Mouse (Mus musculus) spleen, adult 2 months (tissue): Measurements from ENCODE around the gene Aldh4a1.

Experiments
- CTCF ChIP-seq: fragments of 200-500 bp; IDR thresholded peaks from 2 replicates; pipeline ENCODE4 v1.5.1; 2011; ENCODE audit warnings: mild to moderate bottlenecking, inconsistent platforms; ENCODE audit not compliant: insufficient read depth, insufficient read length, insufficient replicate concordance; ENCODE audit errors: extremely low read depth
- POLR2A ChIP-seq: fragments of 200-500 bp; IDR thresholded peaks from 2 replicates; pipeline ENCODE4 v1.6.1; 2011; ENCODE audit warnings: low read depth, low read length, inconsistent platforms

DNA sequence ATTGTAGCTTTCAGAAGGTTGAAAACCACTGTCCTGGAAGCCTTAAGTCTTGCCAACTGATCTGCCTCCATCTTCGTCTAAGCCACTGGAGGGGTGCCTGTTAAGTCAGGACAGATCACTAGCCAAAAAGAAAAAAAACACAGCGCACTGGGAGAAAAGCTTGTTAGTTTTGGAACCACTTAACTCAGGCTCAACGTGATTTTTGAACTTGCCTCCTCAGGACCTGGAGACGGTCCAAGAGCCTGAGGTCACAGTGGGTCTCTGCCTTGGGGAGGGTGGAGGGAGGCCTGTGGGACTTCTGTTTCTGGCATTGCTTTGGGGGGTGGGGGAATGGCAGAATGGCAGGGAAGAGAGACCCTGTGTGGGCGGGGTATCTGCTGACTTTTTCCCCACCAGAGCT lies 8.5 kb downstream of the Aldh4a1 start:
- no peak for TF ChIP-seq CTCF
- no peak for TF ChIP-seq POLR2A
